Mouse (Mus musculus) embryonic facial prominence, embryonic 15.5 days (tissue): ENCODE measurements at regions not wholly inside any gene's neighbourhood (a gene's known extent, or its start where the extent isn't known, plus 50 kb on each side); places are given as distances from the start of the nearest gene placed in this dataset.

Source experiments
- ATAC-seq: fragments of 200-750 bp; cut with Nextera tagmentation; 2 replicates; pipeline ENCODE4 v1.8.0; 2017; ENCODE audit warnings: low read depth, moderate TSS enrichment; ENCODE audit not compliant: insufficient number of reproducible peaks, low FRiP score, low TSS enrichment
- H3K27ac ChIP-seq: fragments of 300-500 bp; sonication (generic); replicated peaks from 2 replicates; pipeline ENCODE4 v1.5.1; 2015; ENCODE audit warnings: mild to moderate bottlenecking, inconsistent platforms
- H3K27me3 ChIP-seq: fragments of 300-500 bp; sonication (generic); 2 replicates; pipeline ENCODE4 v1.6.1; 2015; ENCODE audit warnings: inconsistent platforms
- H3K36me3 ChIP-seq: fragments of 300-500 bp; sonication (generic); 2 replicates; pipeline ENCODE4 v1.6.1; 2015; ENCODE audit warnings: mild to moderate bottlenecking, inconsistent platforms
- H3K4me1 ChIP-seq: fragments of 300-500 bp; sonication (generic); 2 replicates; pipeline ENCODE4 v1.6.1; 2015; ENCODE audit warnings: inconsistent platforms
- H3K4me2 ChIP-seq: fragments of 300-500 bp; sonication (generic); replicated peaks from 2 replicates; pipeline ENCODE4 v1.6.1; 2015; ENCODE audit warnings: mild to moderate bottlenecking, inconsistent platforms
- H3K4me3 ChIP-seq: fragments of 300-500 bp; sonication (generic); replicated peaks from 2 replicates; pipeline ENCODE4 v1.5.1; 2015; ENCODE audit warnings: mild to moderate bottlenecking, inconsistent platforms
- H3K9ac ChIP-seq: fragments of 300-500 bp; sonication (generic); 2 replicates; pipeline ENCODE4 v1.6.1; 2015; ENCODE audit warnings: inconsistent platforms
- H3K9me3 ChIP-seq: fragments of 300-500 bp; sonication (generic); replicated peaks from 2 replicates; pipeline ENCODE4 v1.6.1; 2016; ENCODE audit warnings: inconsistent platforms
- WGBS: fragments of 180-500 bp; shearing (Covaris S2); methylation state at CpG from one replicate; pipeline ENCODE4 v1.1.7; 2015; 5-methylcytosine and 5-hydroxymethylcytosine counted together

GRCm38 (mm10) chr3:151295027-151295426 lies 142.7 kb upstream of the Adgrl4 start:
- 62% methylated on average over 9 of the region's 9 CpGs for WGBS
- H3K4me3 ChIP-seq: no peak overlapping the region

DNA sequence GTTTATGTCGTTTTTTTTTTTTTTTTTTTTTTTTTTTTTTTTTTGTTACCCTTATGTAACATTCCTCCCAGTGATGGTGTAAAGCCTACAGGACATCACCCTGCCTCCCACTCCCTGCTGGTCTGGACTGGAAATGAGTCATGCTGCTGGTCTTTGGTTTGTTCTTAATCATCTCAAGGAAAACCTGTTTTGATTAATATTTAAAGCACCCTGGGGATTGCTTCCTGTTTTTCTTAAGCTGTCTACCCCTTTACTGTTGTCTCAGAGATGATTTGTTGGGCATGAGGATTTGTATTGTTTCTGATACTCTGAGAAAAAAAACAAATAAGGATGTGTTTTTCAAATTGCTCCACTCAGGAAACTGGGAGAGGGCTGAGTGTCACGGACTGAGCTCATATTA lies 139.4 kb upstream of the Adgrl4 start:
- H3K4me2 ChIP-seq: no peak overlapping the region
- H3K9me3 ChIP-seq: no peaks in the 10 kb centered on the region
- WGBS: 58% methylated on average over 2 of the region's 2 CpGs
- H3K4me3 ChIP-seq: no peak overlapping the region
- ATAC-seq: no peak
- no peaks in the 10 kb centered on the region for H3K4me1 ChIP-seq
- no peaks in the 10 kb centered on the region for H3K36me3 ChIP-seq
- H3K27me3 ChIP-seq: no peaks in the 10 kb centered on the region
- no peak overlapping the region for H3K9ac ChIP-seq
- no peak overlapping the region for H3K27ac ChIP-seq

More at GRCm38 (mm10) chr3:151295027-151295426, 142.7 kb upstream of the Adgrl4 start:
- H3K27ac ChIP-seq: no peak overlapping the region
- no peak overlapping the region for H3K9ac ChIP-seq
- H3K27me3 ChIP-seq: no peaks in the 10 kb centered on the region
- no peaks in the 10 kb centered on the region for H3K36me3 ChIP-seq
- H3K9me3 ChIP-seq: no peaks in the 10 kb centered on the region
- H3K4me2 ChIP-seq: no peak overlapping the region
- no peaks in the 10 kb centered on the region for H3K4me1 ChIP-seq
- no peak for ATAC-seq

DNA sequence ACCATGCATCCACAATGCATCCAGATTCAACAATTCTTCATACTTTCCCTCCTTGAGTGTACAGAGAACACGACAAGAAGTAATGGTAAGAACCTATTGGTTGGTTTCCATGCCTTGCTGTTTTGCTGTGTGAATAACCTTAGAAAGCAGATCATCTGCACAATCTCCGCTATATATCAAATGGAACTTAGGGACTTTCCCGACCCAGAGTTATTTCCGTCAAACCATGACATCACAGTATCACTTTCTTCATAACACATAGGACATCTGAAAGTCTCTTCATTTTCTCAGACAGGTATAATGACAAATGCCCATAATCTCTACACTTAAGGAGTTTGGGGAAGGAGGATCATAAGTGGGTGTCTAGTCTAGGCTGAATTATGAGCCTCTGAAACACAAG lies 132.3 kb upstream of the Adgrl4 start:
- Histone ChIP-seq H3K9me3 (no peaks in the 10 kb centered on the region), H3K27ac (no peak overlapping the region), H3K4me1 (no peaks in the 10 kb centered on the region), H3K27me3 (no peaks in the 10 kb centered on the region), H3K4me2 (no peak overlapping the region), H3K36me3 (no peaks in the 10 kb centered on the region), H3K4me3 (no peak overlapping the region), H3K9ac (no peak overlapping the region)
- ATAC-seq: no peak
- 93% methylated on average over 4 of the region's 4 CpGs for WGBS

DNA sequence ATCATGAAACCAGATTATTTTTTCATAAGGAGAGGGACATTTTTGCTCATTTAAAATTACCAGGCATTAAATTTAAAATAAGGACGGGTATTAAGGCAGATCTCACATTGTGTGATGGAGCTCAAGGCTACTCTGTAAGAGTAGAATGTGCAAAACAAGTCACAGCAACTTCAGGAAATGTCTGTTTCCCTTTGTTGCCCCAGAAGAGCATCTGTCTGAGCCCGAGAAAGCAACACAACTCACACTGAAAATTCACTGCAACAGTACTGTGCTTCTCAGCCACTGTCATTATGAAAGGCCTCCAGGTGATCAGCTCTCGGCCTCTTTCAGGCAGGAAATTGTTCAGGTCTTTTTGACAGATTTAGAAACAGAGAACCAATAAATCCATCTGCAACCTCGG lies 129.7 kb upstream of the Adgrl4 start:
- H3K9me3 ChIP-seq: no peaks in the 10 kb centered on the region
- H3K9ac ChIP-seq: no peak overlapping the region
- no peak for ATAC-seq
- no peaks in the 10 kb centered on the region for H3K4me1 ChIP-seq
- H3K27me3 ChIP-seq: no peaks in the 10 kb centered on the region
- 43% methylated on average over 4 of the region's 4 CpGs for WGBS
- no peak overlapping the region for H3K4me2 ChIP-seq
- H3K4me3 ChIP-seq: no peak overlapping the region
- no peaks in the 10 kb centered on the region for H3K36me3 ChIP-seq
- H3K27ac ChIP-seq: no peak overlapping the region

DNA sequence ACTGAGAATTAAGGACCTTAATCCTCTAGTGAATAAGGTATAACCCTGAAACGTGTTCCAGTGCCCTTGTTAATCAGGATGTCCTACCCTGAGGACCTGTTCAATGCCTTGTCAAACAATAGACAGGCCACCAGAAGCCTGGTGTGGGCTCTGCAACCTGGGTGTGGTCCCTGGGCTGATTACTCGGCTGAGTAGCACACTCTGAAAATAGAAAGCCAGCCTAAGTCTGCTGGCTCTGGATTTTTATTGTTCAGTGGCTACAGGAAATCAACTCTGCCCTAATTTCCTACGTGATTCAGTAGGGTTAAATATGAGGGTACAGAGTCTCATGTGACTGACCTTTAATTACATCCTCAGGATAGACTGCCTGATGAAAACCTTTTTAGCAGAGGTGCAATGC lies 113.9 kb upstream of the Adgrl4 start:
- Histone ChIP-seq H3K4me1 (no peaks in the 10 kb centered on the region), H3K36me3 (no peaks in the 10 kb centered on the region), H3K4me2 (no peak overlapping the region), H3K27ac (no peak overlapping the region), H3K9ac (no peak overlapping the region), H3K9me3 (no peaks in the 10 kb centered on the region), H3K4me3 (no peak overlapping the region), H3K27me3 (no peaks in the 10 kb centered on the region)
- 20% methylated on average over 3 of the region's 3 CpGs for WGBS
- ATAC-seq: no peak

GRCm38 (mm10) chr3:151329801-151330200 lies 107.9 kb upstream of the Adgrl4 start:
- H3K9me3 ChIP-seq: no peaks in the 10 kb centered on the region
- WGBS: 87% methylated on average over 4 of the region's 4 CpGs
- no peak overlapping the region for H3K4me2 ChIP-seq
- H3K27me3 ChIP-seq: no peaks in the 10 kb centered on the region
- no peak for ATAC-seq
- H3K36me3 ChIP-seq: no peaks in the 10 kb centered on the region
- H3K9ac ChIP-seq: no peak overlapping the region
- H3K4me1 ChIP-seq: peaks cover 27% of the 10 kb centered on the region
- H3K27ac ChIP-seq: no peak overlapping the region
- no peak overlapping the region for H3K4me3 ChIP-seq

DNA sequence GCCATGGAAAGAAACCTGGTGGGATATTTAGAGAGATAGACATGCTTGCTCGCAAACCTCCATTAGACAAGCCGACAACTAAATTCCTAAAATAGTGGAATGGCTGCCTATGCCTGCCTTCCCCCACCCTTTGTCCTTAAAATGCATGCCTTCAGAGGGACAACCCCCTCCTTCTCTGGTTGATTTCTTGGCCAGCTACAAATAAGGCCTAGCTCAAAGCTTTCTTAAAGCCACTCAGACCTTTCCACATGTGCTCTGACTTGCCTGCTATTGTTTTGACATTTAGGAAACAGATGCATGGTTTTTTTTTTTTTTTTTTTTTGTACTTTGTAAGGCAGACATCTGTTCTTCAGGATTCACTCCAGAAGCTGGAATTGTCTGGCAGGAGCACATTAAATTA lies 105.8 kb upstream of the Adgrl4 start:
- no peak overlapping the region for H3K4me2 ChIP-seq
- H3K27me3 ChIP-seq: no peaks in the 10 kb centered on the region
- no peak overlapping the region for H3K9ac ChIP-seq
- H3K4me3 ChIP-seq: no peak overlapping the region
- 0 out of 2 replicates have a peak overlapping the region, but pooled peaks have one; percentile 36 for H3K27ac ChIP-seq
- ATAC-seq: no peak
- WGBS: 17% methylated on average over 2 of the region's 2 CpGs
- H3K36me3 ChIP-seq: no peaks in the 10 kb centered on the region
- no peaks in the 10 kb centered on the region for H3K9me3 ChIP-seq
- peaks cover 27% of the 10 kb centered on the region for H3K4me1 ChIP-seq

GRCm38 (mm10) chr3:151332317-151332687 lies 105.4 kb upstream of the Adgrl4 start:
- Histone ChIP-seq H3K36me3 (no peaks in the 10 kb centered on the region), H3K9me3 (no peaks in the 10 kb centered on the region), H3K4me3 (no peak overlapping the region), H3K9ac (no peak overlapping the region), H3K4me1 (peaks cover 27% of the 10 kb centered on the region), H3K27me3 (no peaks in the 10 kb centered on the region), H3K4me2 (no peak overlapping the region), H3K27ac (peak overlapping the region; percentile 36; the same call in 1 of the 2 replicates)
- ATAC-seq: no peak
- WGBS: 15% methylated on average over 1 of the region's 1 CpGs

DNA sequence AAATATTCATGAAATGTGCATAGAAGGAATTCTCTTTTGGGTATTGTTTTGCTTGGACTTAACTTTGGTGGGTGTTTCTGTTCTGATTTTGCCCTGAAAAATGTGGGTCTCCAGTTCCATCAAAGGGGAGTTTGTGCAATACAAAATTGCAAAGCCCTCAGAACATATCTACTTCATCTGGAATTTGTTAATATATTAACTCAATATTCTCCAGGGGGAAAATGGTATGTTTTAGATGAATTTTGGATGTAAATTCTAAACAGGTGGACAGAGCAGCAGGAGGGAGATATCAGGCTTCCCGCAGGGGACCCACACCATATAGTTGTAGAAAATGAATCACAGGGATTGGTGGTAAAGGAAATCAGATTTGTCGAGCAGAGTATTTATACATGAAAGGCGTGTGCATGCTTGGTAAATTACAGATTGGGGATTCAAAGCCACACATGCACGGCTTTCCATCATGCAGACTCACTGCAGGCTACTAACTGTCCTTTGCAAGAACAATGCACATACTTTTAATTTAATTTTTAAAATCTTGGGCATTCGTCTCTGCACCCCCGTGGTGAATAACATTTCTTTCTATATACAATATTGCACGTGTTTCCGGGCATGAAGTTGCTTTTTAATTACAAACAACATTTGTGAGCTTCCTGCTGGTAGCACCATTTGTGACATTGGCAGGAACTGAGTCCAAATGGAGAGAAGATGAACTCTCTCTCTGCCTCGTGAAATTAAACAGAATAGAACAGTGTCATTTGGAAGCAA lies 104.8 kb upstream of the Adgrl4 start:
- H3K27ac ChIP-seq: peak overlapping the region; percentile 69
- no peaks in the 10 kb centered on the region for H3K27me3 ChIP-seq
- no peak overlapping the region for H3K4me3 ChIP-seq
- H3K9ac ChIP-seq: no peak overlapping the region
- H3K4me2 ChIP-seq: 0 out of 2 replicates have a peak overlapping the region, but pooled peaks have one; percentile 12
- no peaks in the 10 kb centered on the region for H3K9me3 ChIP-seq
- 24% methylated on average over 9 of the region's 9 CpGs for WGBS
- no peak; the same call in 1 of the 2 replicates for ATAC-seq
- H3K4me1 ChIP-seq: peaks cover 27% of the 10 kb centered on the region
- no peaks in the 10 kb centered on the region for H3K36me3 ChIP-seq

DNA sequence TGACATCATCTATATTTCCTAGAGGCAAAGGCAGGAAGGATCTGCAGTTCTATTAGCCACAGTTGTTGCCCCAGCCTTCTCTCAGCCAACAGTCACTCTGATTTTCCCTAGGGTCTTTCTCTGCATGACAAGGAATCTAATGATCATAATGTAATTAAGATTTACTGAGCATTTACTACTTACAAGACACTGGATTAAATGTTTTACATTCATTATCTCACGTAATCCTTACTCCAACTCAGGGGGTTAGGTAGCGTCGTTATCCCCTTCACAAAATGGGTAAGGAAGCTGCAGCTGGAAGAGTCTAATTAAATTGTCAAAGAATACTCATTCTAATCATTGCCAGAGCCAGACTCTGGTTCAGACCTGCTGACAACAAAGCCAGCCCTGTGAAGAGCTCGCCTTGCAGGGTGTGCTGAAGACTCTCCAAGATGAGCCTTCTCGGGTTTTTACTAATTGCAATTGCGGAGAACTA lies 103.8 kb upstream of the Adgrl4 start:
- Histone ChIP-seq H3K4me3 (no peak overlapping the region), H3K4me2 (no peak overlapping the region), H3K27me3 (no peaks in the 10 kb centered on the region), H3K36me3 (no peaks in the 10 kb centered on the region), H3K9ac (no peak overlapping the region), H3K4me1 (peaks cover 27% of the 10 kb centered on the region), H3K27ac (no peak overlapping the region), H3K9me3 (no peaks in the 10 kb centered on the region)
- 16% methylated on average over 6 of the region's 6 CpGs for WGBS
- no peak for ATAC-seq

GRCm38 (mm10) chr3:151351481-151352090 lies 86.1 kb upstream of the Adgrl4 start:
- WGBS: 72% methylated on average over 4 of the region's 4 CpGs
- Histone ChIP-seq H3K4me1 (no peaks in the 10 kb centered on the region), H3K27me3 (no peaks in the 10 kb centered on the region), H3K9ac (no peak overlapping the region), H3K9me3 (no peaks in the 10 kb centered on the region), H3K4me3 (no peak overlapping the region), H3K27ac (no peak overlapping the region), H3K4me2 (no peak overlapping the region), H3K36me3 (no peaks in the 10 kb centered on the region)
- no peak for ATAC-seq
